Mouse (Mus musculus) embryonic fibroblast, embryonic 13.5 days (primary cell): ENCODE results near the gene Eps8.

Experiments
- CTCF ChIP-seq: IDR thresholded peaks from 2 replicates; pipeline ENCODE4 v1.5.1; 2011; ENCODE audit warnings: mild to moderate bottlenecking, control low read depth, low read length, moderate library complexity, borderline replicate concordance; ENCODE audit not compliant: insufficient read depth
- POLR2A ChIP-seq: IDR thresholded peaks from 2 replicates; pipeline ENCODE4 v1.6.1; 2011; ENCODE audit warnings: low read depth, mild to moderate bottlenecking, control low read depth, low read length, moderate library complexity

- TF ChIP-seq CTCF, result no peak
- TF ChIP-seq POLR2A, result no peak
Measured at GRCm38 (mm10) chr6:137658426-137659088, 3.9 kb upstream of the Eps8 start.
